Mouse (Mus musculus) granulocyte monocyte progenitor cell, adult 5-6 weeks (primary cell): ENCODE data around the gene Smok3c. TPM values are rescaled to one million over a fixed set of nuclear protein-coding genes. Genes with fewer than 3 reads are reported as not detected.
"Not testable (repeated sequence)": the region's sequence is repeated elsewhere in the genome, so short reads cannot be mapped to it uniquely, and the experiment has no call there.

Experiments used
- ATAC-seq: replicated peaks from 2 replicates; pipeline ENCODE4 v1.8.0; 2016; ENCODE audit warnings: mild to moderate bottlenecking, moderate TSS enrichment, inconsistent platforms; ENCODE audit not compliant: poor library complexity, severe bottlenecking
- total RNA-seq, 2 experiments: library from RNA; stranded (forward) in 1 of 2; stranded (reverse) in 1 of 2; fragments of 200-712, 200-1000 nt in 1 of 2; fragments of >200 nt in 1 of 2; fragmentation: Nextera tagmentation in 1 of 2; gene quantifications; 2 replicates each; pipeline ENCODE4 v1.2.3; 2014 to 2017

Gene Smok3c
- total RNA-seq, 2 experiments from 2014 or later: not detected

DNA sequence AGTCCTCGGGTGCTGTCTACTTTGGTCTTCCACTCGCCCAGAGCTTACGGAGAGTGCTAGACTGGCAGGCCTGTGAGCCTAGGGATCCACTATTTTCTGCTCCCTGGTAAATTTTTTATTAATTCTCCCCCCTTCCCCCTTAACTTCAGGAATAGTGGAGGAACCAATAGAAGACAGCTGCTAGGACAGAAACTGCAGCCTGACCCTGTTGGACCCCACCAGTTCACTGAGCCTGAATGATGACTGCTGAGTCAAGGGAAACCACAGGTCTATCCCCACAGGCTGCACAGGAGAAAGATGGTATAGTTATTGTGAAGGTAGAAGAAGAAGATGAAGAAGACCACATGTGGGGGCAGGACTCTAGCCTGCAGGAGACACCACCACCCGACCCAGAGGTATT, 39.8 kb downstream of the Smok3c start:
- no peak for ATAC-seq

- ATAC-seq: no peak
Observed at GRCm38 (mm10) chr5:138094474-138094873, 41.5 kb downstream of the Smok3c start.

DNA sequence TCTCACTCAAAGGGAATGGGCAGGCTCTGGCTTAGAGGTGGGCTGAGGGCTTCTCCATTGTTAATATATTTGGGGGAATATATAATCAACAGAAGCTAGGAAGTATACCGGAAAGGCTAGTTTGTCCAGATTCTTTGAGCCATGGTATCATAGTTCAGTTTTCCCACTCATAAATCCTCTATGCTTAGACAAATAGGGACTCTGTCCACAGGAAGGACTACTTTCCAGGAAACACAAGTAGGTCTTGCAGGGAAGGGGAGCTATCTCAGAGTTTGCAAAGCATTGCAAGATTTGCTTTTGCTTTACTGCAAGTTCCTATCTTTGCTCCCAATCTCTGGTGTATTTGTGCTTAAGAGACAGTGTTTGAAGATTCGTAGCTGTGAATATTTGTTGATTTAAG, 52.0 kb downstream of the Smok3c start:
- no peak for ATAC-seq

- ATAC-seq: no peak
Observed at GRCm38 (mm10) chr5:138107130-138107529, 54.1 kb downstream of the Smok3c start.

DNA sequence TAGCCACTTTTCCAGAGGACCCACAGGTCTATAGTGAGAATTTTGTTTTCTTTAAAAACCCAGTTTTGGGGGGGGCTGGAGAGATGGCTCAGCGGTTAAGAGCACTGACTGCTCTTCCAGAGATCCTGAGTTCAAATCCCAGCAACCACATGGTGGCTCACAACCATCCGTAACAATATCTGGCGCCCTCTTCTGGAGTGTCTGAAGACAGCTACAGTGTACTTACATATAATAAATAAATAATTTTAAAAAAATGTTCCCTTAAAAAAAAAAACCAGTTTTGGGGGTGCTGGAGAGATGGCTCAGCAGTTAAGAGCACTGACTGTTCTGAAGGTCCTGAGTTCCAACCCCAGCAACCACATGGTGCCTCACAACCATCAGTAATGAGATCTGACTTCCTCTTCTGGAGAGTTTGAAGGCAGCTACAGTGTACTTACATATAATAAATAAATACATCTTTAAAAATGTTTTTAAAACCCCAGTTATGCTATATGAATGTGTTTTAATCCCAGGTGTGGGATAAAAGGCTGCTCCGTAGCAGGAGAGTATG, 56.9 kb downstream of the Smok3c start:
- not testable (repeated sequence) for ATAC-seq

Other genes with a start within 250 kb of the Smok3c start
- gene Pilra, start 216.9 kb upstream of the Smok3c start, total RNA-seq (2014; fragmentation: Nextera tagmentation): 3.2 and 4.0 TPM in 2 replicates
- 11.4 and 12.7 TPM in 2 replicates for gene Pilra, start 216.9 kb upstream of the Smok3c start, total RNA-seq (2017)
- gene Pilrb1, start 195.1 kb upstream of the Smok3c start, total RNA-seq (2014; fragmentation: Nextera tagmentation): 3.5 and 12.1 TPM in 2 replicates
- gene Pilrb1, start 195.1 kb upstream of the Smok3c start, total RNA-seq (2017): 7.2 and 7.6 TPM in 2 replicates
- 3.2 and 13.2 TPM in 2 replicates for gene Pilrb2, start 181.4 kb upstream of the Smok3c start, total RNA-seq (2014; fragmentation: Nextera tagmentation)
- gene Pilrb2, start 181.4 kb upstream of the Smok3c start, total RNA-seq (2017): 4.3 and 10.3 TPM in 2 replicates
- not detected in 2 replicates for gene Cyp3a13, start 131.6 kb upstream of the Smok3c start, total RNA-seq (2014; fragmentation: Nextera tagmentation)
- gene Cyp3a13, start 131.6 kb upstream of the Smok3c start, total RNA-seq (2017): not detected in 2 replicates
- gene Gjc3, start 90.1 kb upstream of the Smok3c start, total RNA-seq (2014; fragmentation: Nextera tagmentation): not detected in 2 replicates
- not detected in 2 replicates for gene Gjc3, start 90.1 kb upstream of the Smok3c start, total RNA-seq (2017)
- gene Azgp1, start 71.7 kb upstream of the Smok3c start, total RNA-seq (2014; fragmentation: Nextera tagmentation): not detected in 2 replicates
- gene Azgp1, start 71.7 kb upstream of the Smok3c start, total RNA-seq (2017): not detected in 2 replicates
- not detected in 2 replicates for gene Smok3a, start 31.9 kb upstream of the Smok3c start, total RNA-seq (2014; fragmentation: Nextera tagmentation)
- gene Smok3a, start 31.9 kb upstream of the Smok3c start, total RNA-seq (2017): not detected in 2 replicates
- gene Smok3b, start 31.8 kb upstream of the Smok3c start, total RNA-seq (2014; fragmentation: Nextera tagmentation): not detected in 2 replicates
- not detected in 2 replicates for gene Smok3b, start 31.8 kb upstream of the Smok3c start, total RNA-seq (2017)
- gene Zkscan1, start 31.9 kb downstream of the Smok3c start, total RNA-seq (2014; fragmentation: Nextera tagmentation): 21.5 and 26.8 TPM in 2 replicates
- 19.2 and 25.8 TPM in 2 replicates for gene Zkscan1, start 31.9 kb downstream of the Smok3c start, total RNA-seq (2017)
- 10.9 and 16.6 TPM in 2 replicates for gene Zscan21, start 63.7 kb downstream of the Smok3c start, total RNA-seq (2014; fragmentation: Nextera tagmentation)
- 10.9 and 14.8 TPM in 2 replicates for gene Zscan21, start 63.7 kb downstream of the Smok3c start, total RNA-seq (2017)
- gene Zfp113, start 102.5 kb downstream of the Smok3c start, total RNA-seq (2014; fragmentation: Nextera tagmentation): 7.9 and 11.2 TPM in 2 replicates
- 5.8 and 6.0 TPM in 2 replicates for gene Zfp113, start 102.5 kb downstream of the Smok3c start, total RNA-seq (2017)
- gene Cops6, start 107.9 kb downstream of the Smok3c start, total RNA-seq (2014; fragmentation: Nextera tagmentation): 94.6 and 117 TPM in 2 replicates
- 39.6 and 41.6 TPM in 2 replicates for gene Cops6, start 107.9 kb downstream of the Smok3c start, total RNA-seq (2017)
- gene Ap4m1, start 118.8 kb downstream of the Smok3c start, total RNA-seq (2014; fragmentation: Nextera tagmentation): 33.9 and 43.1 TPM in 2 replicates
- gene Ap4m1, start 118.8 kb downstream of the Smok3c start, total RNA-seq (2017): 34.8 and 41.5 TPM in 2 replicates
- gene Mcm7, start 119.2 kb downstream of the Smok3c start, total RNA-seq (2014; fragmentation: Nextera tagmentation): 291 and 311 TPM in 2 replicates
- 490 and 580 TPM in 2 replicates for gene Mcm7, start 119.2 kb downstream of the Smok3c start, total RNA-seq (2017)
- gene Taf6, start 134.3 kb downstream of the Smok3c start, total RNA-seq (2014; fragmentation: Nextera tagmentation): 30.1 and 46.9 TPM in 2 replicates
- 46.2 and 49.0 TPM in 2 replicates for gene Taf6, start 134.3 kb downstream of the Smok3c start, total RNA-seq (2017)
- gene Cnpy4, start 134.3 kb downstream of the Smok3c start, total RNA-seq (2014; fragmentation: Nextera tagmentation): 26.5 and 36.2 TPM in 2 replicates
- gene Cnpy4, start 134.3 kb downstream of the Smok3c start, total RNA-seq (2017): 50.9 and 52.5 TPM in 2 replicates
- 7.8 and 10.6 TPM in 2 replicates for gene Mblac1, start 141.1 kb downstream of the Smok3c start, total RNA-seq (2014; fragmentation: Nextera tagmentation)
- 8.8 and 12.4 TPM in 2 replicates for gene Mblac1, start 141.1 kb downstream of the Smok3c start, total RNA-seq (2017)
- 2.3 and 4.3 TPM in 2 replicates for gene Nxpe5, start 172.7 kb downstream of the Smok3c start, total RNA-seq (2014; fragmentation: Nextera tagmentation)
- gene Nxpe5, start 172.7 kb downstream of the Smok3c start, total RNA-seq (2017): 1.8 and 2.8 TPM in 2 replicates
- gene Lamtor4, start 202.3 kb downstream of the Smok3c start, total RNA-seq (2014; fragmentation: Nextera tagmentation): 132 and 143 TPM in 2 replicates
- gene Lamtor4, start 202.3 kb downstream of the Smok3c start, total RNA-seq (2017): 80.9 and 86.9 TPM in 2 replicates
- 66.1 and 68.2 TPM in 2 replicates for gene BC037034, start 210.8 kb downstream of the Smok3c start, total RNA-seq (2014; fragmentation: Nextera tagmentation)
- gene BC037034, start 210.8 kb downstream of the Smok3c start, total RNA-seq (2017): 37.8 and 50.5 TPM in 2 replicates
- not detected in 2 replicates for gene Gal3st4, start 219.6 kb downstream of the Smok3c start, total RNA-seq (2014; fragmentation: Nextera tagmentation)
- gene Gal3st4, start 219.6 kb downstream of the Smok3c start, total RNA-seq (2017): 1.5 TPM in 1 of 2 replicates, not detected in the other
- not detected in 2 replicates for gene Gm43720, start 226.8 kb downstream of the Smok3c start, total RNA-seq (2014; fragmentation: Nextera tagmentation)
- gene Gm43720, start 226.8 kb downstream of the Smok3c start, total RNA-seq (2017): 0.05 TPM in 1 of 2 replicates, not detected in the other
- gene Gpc2, start 226.8 kb downstream of the Smok3c start, total RNA-seq (2014; fragmentation: Nextera tagmentation): 4.2 and 7.9 TPM in 2 replicates
- gene Gpc2, start 226.8 kb downstream of the Smok3c start, total RNA-seq (2017): 2.9 and 3.9 TPM in 2 replicates
- 11.7 and 19.4 TPM in 2 replicates for gene Stag3, start 227.0 kb downstream of the Smok3c start, total RNA-seq (2014; fragmentation: Nextera tagmentation)
- gene Stag3, start 227.0 kb downstream of the Smok3c start, total RNA-seq (2017): 7.6 and 17.4 TPM in 2 replicates